Mouse (Mus musculus) MN1 (cell line): ENCODE results near the gene Gm49380.
A peak's percentile ranks its signal among the peaks of the same experiment; 100 is the strongest.

Experiments
- DNase-seq: peaks from one replicate; pipeline ENCODE4 v3.0.0-alpha.2; 2016; ENCODE audit warnings: low spot score

Gm49380 gene

GRCm38 (mm10) chr9:44088877-44089608 is 24.3 kb downstream of the Gm49380 start:
- no peak for DNase-seq

- peak; percentile 46 for DNase-seq
Observed at GRCm38 (mm10) chr9:44087761-44088455, 25.4 kb downstream of the Gm49380 start.

- no peak for DNase-seq
Observed at GRCm38 (mm10) chr9:44086960-44087359, 26.3 kb downstream of the Gm49380 start.

- no peak for DNase-seq
Observed at GRCm38 (mm10) chr9:44085741-44086665, 27.3 kb downstream of the Gm49380 start.

- no peak for DNase-seq
Observed at GRCm38 (mm10) chr9:44085276-44085675, 28.0 kb downstream of the Gm49380 start.

- peak; percentile 80 for DNase-seq
Observed at GRCm38 (mm10) chr9:44084659-44085229, 28.6 kb downstream of the Gm49380 start.

- no peak for DNase-seq
Observed at GRCm38 (mm10) chr9:44084236-44084635, 29.1 kb downstream of the Gm49380 start.

- no peak for DNase-seq
Observed at GRCm38 (mm10) chr9:44083392-44084121, 29.7 kb downstream of the Gm49380 start.

- DNase-seq: no peak
Observed at GRCm38 (mm10) chr9:44082266-44082665, 31.0 kb downstream of the Gm49380 start.

- DNase-seq: no peak
Observed at GRCm38 (mm10) chr9:44081581-44081980, 31.7 kb downstream of the Gm49380 start.

- DNase-seq: peak; percentile 40
Observed at GRCm38 (mm10) chr9:44080953-44081352, 32.3 kb downstream of the Gm49380 start.

GRCm38 (mm10) chr9:44079997-44080780 is 33.1 kb downstream of the Gm49380 start:
- DNase-seq: no peak

- DNase-seq: peak; percentile 89
Observed at GRCm38 (mm10) chr9:44078955-44079756, 34.1 kb downstream of the Gm49380 start.

GRCm38 (mm10) chr9:44078136-44078797 is 35.0 kb downstream of the Gm49380 start:
- DNase-seq: no peak

- DNase-seq: no peak
Observed at GRCm38 (mm10) chr9:44077266-44077910, 35.9 kb downstream of the Gm49380 start.

- peak; percentile 61 for DNase-seq
Observed at GRCm38 (mm10) chr9:44076764-44077120, 36.6 kb downstream of the Gm49380 start.

GRCm38 (mm10) chr9:44075996-44076763 is 37.1 kb downstream of the Gm49380 start:
- DNase-seq: no peak
